Mouse (Mus musculus): ENCODE measurements at regions not wholly inside any gene's neighbourhood (a gene's known extent, or its start where the extent isn't known, plus 50 kb on each side); places are given as distances from the start of the nearest gene placed in this dataset.

DNA sequence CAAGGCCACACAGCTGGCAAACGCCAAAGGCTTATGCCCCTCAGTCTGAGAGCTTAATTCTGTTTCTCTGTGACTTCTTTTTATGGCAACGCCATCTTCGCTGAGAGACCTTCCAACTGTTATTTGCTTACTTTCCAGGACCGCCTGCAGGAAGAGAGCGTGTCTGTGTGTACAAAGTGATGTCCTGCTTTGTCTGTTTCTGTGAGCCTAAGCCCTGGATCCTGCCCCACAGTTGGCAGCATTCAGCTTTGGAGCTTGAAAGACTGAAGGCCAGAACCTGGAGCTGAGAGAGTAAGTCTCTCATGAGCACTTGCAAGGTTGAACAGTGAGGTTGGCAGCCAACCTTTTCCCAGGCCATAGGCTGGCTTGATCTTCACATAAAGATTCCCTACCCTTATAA is 212.8 kb downstream of the Dact1 start:
- WGBS (ENCODE audit: insufficient replicate concordance), result 74% methylated on average over 5 of the region's 5 CpGs
- no peaks in the 10 kb centered on the region for H3K36me3 ChIP-seq (ENCODE audit: control insufficient read depth, insufficient read depth, low read length)
- H3K4me3 ChIP-seq (ENCODE audit: low read depth, low read length), result no peak overlapping the region
- no peak overlapping the region for H3K9ac ChIP-seq (ENCODE audit: low read depth, low read length)
- ATAC-seq (replicated peaks; ENCODE audit: insufficient number of reproducible peaks, low FRiP score, low TSS enrichment), result no peak
- no peaks in the 10 kb centered on the region for H3K9me3 ChIP-seq (replicated peaks; ENCODE audit: control insufficient read depth, low read length)
- no peak overlapping the region for H3K27ac ChIP-seq (ENCODE audit: low read depth, low read length)
- H3K27me3 ChIP-seq (ENCODE audit: control insufficient read depth, insufficient read depth, low read length), result no peaks in the 10 kb centered on the region
- H3K4me2 ChIP-seq, result no peak overlapping the region
- no peaks in the 10 kb centered on the region for H3K4me1 ChIP-seq (ENCODE audit: control insufficient read depth, insufficient read depth, low read length)

- Histone ChIP-seq H3K4me2 (peak overlapping the region; percentile 22; the same call in 1 of the 2 replicates), H3K4me3 (ENCODE audit: low read depth, low read length) (no peak overlapping the region), H3K27me3 (ENCODE audit: control insufficient read depth, insufficient read depth, low read length) (no peaks in the 10 kb centered on the region), H3K9ac (ENCODE audit: low read depth, low read length) (no peak overlapping the region), H3K9me3 (replicated peaks; ENCODE audit: control insufficient read depth, low read length) (no peaks in the 10 kb centered on the region), H3K36me3 (ENCODE audit: control insufficient read depth, insufficient read depth, low read length) (no peaks in the 10 kb centered on the region), H3K27ac (ENCODE audit: low read depth, low read length) (no peak overlapping the region), H3K4me1 (ENCODE audit: control insufficient read depth, insufficient read depth, low read length) (no peaks in the 10 kb centered on the region)
- ATAC-seq (replicated peaks; ENCODE audit: insufficient number of reproducible peaks, low FRiP score, low TSS enrichment), result no peak
- WGBS (ENCODE audit: insufficient replicate concordance), result 11% methylated on average over 6 of the region's 6 CpGs
Measured at GRCm38 (mm10) chr12:71524156-71524555, 214.5 kb downstream of the Dact1 start.

DNA sequence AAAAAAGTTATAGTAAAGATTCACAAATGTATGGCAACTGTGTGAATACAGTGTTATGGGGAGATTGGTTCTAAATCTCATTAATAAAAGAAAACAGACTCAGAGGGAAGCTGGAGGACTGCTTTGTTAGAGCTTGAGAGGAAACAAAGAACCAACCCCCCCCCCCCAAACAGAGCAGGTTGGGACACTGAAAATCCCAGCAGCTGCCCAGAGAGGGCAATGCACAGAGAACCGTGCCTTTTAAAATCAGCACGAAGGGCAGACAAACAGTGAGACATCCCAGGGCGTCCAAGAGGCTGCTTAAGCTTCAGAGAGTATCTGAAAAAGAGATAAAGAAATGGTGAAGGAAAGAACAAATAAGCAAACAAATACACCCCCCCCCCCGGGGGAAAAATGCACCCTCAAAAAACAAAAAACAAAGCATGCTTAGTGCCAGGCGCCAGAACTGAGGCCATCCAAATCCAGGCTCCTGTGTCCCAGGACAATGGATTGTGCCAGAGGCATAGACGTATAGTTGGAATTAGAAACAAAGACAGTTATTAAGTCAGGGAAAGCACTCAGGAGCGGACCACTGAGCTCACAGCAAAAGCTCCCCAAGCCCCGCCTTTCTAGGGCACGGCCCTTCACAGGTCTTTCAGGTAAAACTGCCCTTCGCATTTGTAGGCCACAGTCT is 215.7 kb downstream of the Dact1 start:
- H3K4me3 ChIP-seq (ENCODE audit: low read depth, low read length), result no peak overlapping the region
- H3K27ac ChIP-seq (ENCODE audit: low read depth, low read length), result no peak overlapping the region

GRCm38 (mm10) chr12:71526623-71527022 is 216.9 kb downstream of the Dact1 start:
- H3K36me3 ChIP-seq (ENCODE audit: control insufficient read depth, insufficient read depth, low read length), result no peaks in the 10 kb centered on the region
- no peak overlapping the region for H3K4me2 ChIP-seq
- ATAC-seq (replicated peaks; ENCODE audit: insufficient number of reproducible peaks, low FRiP score, low TSS enrichment), result no peak
- H3K4me1 ChIP-seq (ENCODE audit: control insufficient read depth, insufficient read depth, low read length), result no peaks in the 10 kb centered on the region
- H3K9ac ChIP-seq (ENCODE audit: low read depth, low read length), result no peak overlapping the region
- H3K4me3 ChIP-seq (ENCODE audit: low read depth, low read length), result no peak overlapping the region
- H3K9me3 ChIP-seq (replicated peaks; ENCODE audit: control insufficient read depth, low read length), result no peaks in the 10 kb centered on the region
- H3K27ac ChIP-seq (ENCODE audit: low read depth, low read length), result no peak overlapping the region
- no peaks in the 10 kb centered on the region for H3K27me3 ChIP-seq (ENCODE audit: control insufficient read depth, insufficient read depth, low read length)
- WGBS (ENCODE audit: insufficient replicate concordance), result 90% methylated on average over 7 of the region's 7 CpGs

More for the DNA sequence above, 215.7 kb downstream of the Dact1 start:
- Histone ChIP-seq H3K9ac (ENCODE audit: low read depth, low read length) (no peak overlapping the region), H3K4me1 (ENCODE audit: control insufficient read depth, insufficient read depth, low read length) (no peaks in the 10 kb centered on the region), H3K4me2 (no peak overlapping the region), H3K9me3 (replicated peaks; ENCODE audit: control insufficient read depth, low read length) (no peaks in the 10 kb centered on the region), H3K36me3 (ENCODE audit: control insufficient read depth, insufficient read depth, low read length) (no peaks in the 10 kb centered on the region), H3K27me3 (ENCODE audit: control insufficient read depth, insufficient read depth, low read length) (no peaks in the 10 kb centered on the region)
- no peak for ATAC-seq (replicated peaks; ENCODE audit: insufficient number of reproducible peaks, low FRiP score, low TSS enrichment)
- WGBS (ENCODE audit: insufficient replicate concordance), result 49% methylated on average over 10 of the region's 10 CpGs

DNA sequence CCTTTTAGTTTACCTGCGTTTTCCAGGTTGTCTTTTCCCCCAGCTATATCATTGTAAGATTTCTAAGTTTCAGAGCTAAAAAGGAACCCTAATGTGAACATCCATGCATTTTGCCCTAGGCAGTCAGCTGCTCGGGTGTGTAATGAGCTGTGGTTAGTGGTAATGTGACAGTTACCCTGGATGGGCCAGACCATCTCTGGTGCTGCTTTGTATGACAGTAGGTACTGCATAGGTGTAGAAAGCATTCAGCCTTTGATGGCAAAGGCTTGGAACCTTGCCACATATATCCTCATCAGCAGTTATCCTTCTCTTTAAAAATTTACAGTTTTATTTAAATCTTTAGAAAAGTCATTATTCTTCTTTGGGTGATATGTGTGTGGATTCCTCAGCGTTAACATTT is 222.5 kb downstream of the Dact1 start:
- Histone ChIP-seq H3K4me3 (ENCODE audit: low read depth, low read length) (no peak overlapping the region), H3K36me3 (ENCODE audit: control insufficient read depth, insufficient read depth, low read length) (no peaks in the 10 kb centered on the region), H3K27me3 (ENCODE audit: control insufficient read depth, insufficient read depth, low read length) (no peaks in the 10 kb centered on the region), H3K4me2 (no peak overlapping the region), H3K9ac (ENCODE audit: low read depth, low read length) (no peak overlapping the region), H3K4me1 (ENCODE audit: control insufficient read depth, insufficient read depth, low read length) (no peaks in the 10 kb centered on the region), H3K9me3 (replicated peaks; ENCODE audit: control insufficient read depth, low read length) (no peaks in the 10 kb centered on the region), H3K27ac (ENCODE audit: low read depth, low read length) (no peak overlapping the region)
- 67% methylated on average over 3 of the region's 3 CpGs for WGBS (ENCODE audit: insufficient replicate concordance)
- ATAC-seq (replicated peaks; ENCODE audit: insufficient number of reproducible peaks, low FRiP score, low TSS enrichment), result no peak

DNA sequence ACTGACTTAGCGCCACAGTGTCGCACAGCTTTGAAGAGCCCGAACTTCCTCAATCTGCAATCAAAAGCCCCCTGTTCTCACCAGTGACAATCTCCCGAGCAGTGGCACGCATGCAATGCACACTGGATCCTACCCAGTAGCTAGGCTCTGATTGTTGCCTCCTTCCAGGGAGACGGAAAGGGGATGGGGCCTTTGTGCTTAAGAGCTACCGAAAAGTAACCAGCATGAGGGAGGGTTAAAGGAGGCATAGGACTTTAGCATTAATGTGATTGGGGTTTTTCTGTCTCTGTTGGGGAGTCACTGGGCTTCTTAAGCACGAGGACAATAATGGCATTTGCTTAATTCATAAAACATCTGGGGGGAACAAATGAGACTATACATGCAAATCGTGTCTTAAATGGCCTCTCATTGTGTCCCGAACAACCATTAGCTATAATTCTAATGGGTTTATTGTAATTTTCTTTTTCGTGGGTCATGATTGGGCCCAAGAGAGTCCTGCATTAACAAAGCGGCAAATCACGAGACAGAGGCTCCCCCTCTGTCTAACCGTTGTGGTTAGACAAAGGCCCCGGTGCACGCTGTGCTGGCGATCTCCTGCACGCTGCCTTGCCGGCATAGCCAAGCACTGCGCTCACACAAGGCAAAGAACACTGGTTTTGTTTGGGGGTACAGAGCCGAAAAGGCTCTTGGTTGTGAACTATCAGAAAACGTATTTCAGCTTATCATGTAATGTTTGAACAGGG is 223.2 kb downstream of the Dact1 start:
- 75% methylated on average over 22 of the region's 22 CpGs for WGBS (ENCODE audit: insufficient replicate concordance)
- ATAC-seq (replicated peaks; ENCODE audit: insufficient number of reproducible peaks, low FRiP score, low TSS enrichment), result no peak

DNA sequence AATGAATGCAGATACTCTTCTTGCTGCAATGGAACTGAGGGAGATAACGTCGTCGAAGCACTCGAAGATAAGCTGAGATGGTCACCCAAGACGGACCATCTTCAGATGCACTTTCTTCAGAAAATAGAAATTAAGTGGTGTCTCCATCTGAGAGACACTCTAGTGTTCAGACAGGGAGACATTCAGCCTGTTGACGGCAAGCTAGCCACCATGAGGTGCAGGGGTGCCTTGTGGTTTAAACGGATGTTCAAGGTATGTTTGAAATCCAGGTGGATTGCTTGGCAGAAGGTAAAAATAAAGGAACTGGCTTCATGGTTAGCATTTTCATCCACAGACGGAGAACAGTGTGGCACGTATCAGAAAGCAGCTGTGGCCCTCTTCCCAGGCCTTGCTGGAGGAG is 224.0 kb downstream of the Dact1 start:
- Histone ChIP-seq H3K4me1 (ENCODE audit: control insufficient read depth, insufficient read depth, low read length) (no peaks in the 10 kb centered on the region), H3K27me3 (ENCODE audit: control insufficient read depth, insufficient read depth, low read length) (no peaks in the 10 kb centered on the region), H3K9me3 (replicated peaks; ENCODE audit: control insufficient read depth, low read length) (no peaks in the 10 kb centered on the region), H3K4me2 (no peak overlapping the region), H3K4me3 (ENCODE audit: low read depth, low read length) (no peak overlapping the region), H3K36me3 (ENCODE audit: control insufficient read depth, insufficient read depth, low read length) (no peaks in the 10 kb centered on the region), H3K27ac (ENCODE audit: low read depth, low read length) (no peak overlapping the region), H3K9ac (ENCODE audit: low read depth, low read length) (no peak overlapping the region)
- 77% methylated on average over 9 of the region's 9 CpGs for WGBS (ENCODE audit: insufficient replicate concordance)
- no peak for ATAC-seq (replicated peaks; ENCODE audit: insufficient number of reproducible peaks, low FRiP score, low TSS enrichment)

More for the DNA sequence above, 223.2 kb downstream of the Dact1 start:
- Histone ChIP-seq H3K27me3 (ENCODE audit: control insufficient read depth, insufficient read depth, low read length) (no peaks in the 10 kb centered on the region), H3K4me2 (no peak overlapping the region), H3K4me1 (ENCODE audit: control insufficient read depth, insufficient read depth, low read length) (no peaks in the 10 kb centered on the region), H3K4me3 (ENCODE audit: low read depth, low read length) (no peak overlapping the region), H3K27ac (ENCODE audit: low read depth, low read length) (no peak overlapping the region), H3K9ac (ENCODE audit: low read depth, low read length) (no peak overlapping the region), H3K36me3 (ENCODE audit: control insufficient read depth, insufficient read depth, low read length) (no peaks in the 10 kb centered on the region), H3K9me3 (replicated peaks; ENCODE audit: control insufficient read depth, low read length) (no peaks in the 10 kb centered on the region)

DNA sequence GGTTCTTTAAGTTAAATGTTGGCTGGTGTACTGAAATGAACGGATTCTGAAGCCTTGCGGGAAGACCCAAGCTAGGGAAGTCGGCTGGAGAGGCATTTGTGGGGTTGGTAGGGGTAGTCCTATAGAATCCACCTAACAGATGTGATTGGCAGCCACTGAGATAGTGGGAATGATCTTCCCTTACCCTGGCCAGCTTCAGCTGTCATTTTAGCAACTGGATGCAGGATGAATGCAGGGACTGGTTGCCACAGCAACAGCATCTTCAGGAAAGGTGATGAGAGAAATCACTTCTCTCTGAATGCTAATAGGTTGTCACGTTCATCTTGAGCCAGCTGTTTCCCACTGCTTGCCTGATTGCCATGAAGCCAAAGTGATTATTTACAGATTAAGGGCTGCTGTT is 224.5 kb downstream of the Dact1 start:
- H3K36me3 ChIP-seq (ENCODE audit: control insufficient read depth, insufficient read depth, low read length), result no peaks in the 10 kb centered on the region
- no peak overlapping the region for H3K4me3 ChIP-seq (ENCODE audit: low read depth, low read length)
- no peaks in the 10 kb centered on the region for H3K9me3 ChIP-seq (replicated peaks; ENCODE audit: control insufficient read depth, low read length)
- H3K27ac ChIP-seq (ENCODE audit: low read depth, low read length), result no peak overlapping the region
- ATAC-seq (replicated peaks; ENCODE audit: insufficient number of reproducible peaks, low FRiP score, low TSS enrichment), result no peak
- WGBS (ENCODE audit: insufficient replicate concordance), result 68% methylated on average over 4 of the region's 4 CpGs
- no peaks in the 10 kb centered on the region for H3K27me3 ChIP-seq (ENCODE audit: control insufficient read depth, insufficient read depth, low read length)
- H3K4me1 ChIP-seq (ENCODE audit: control insufficient read depth, insufficient read depth, low read length), result no peaks in the 10 kb centered on the region
- H3K9ac ChIP-seq (ENCODE audit: low read depth, low read length), result no peak overlapping the region
- no peak overlapping the region for H3K4me2 ChIP-seq

DNA sequence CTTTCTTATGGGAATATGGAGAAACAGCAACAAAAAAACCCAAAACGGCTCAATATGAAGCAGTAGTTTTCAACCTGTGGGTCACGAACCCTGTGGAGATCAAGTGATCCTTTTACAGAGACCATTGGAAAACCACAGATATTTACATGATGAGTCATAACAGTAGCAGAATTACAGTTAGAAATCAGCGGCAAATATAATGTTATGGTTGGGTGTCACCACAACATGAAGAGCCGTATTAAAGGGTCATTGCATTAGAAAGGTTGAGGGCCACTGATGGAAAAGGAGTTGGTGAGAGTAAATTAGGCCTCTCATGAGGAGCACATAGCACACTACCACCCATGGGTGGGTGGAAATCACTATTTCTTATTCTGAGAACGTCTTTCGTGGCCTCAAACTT is 225.6 kb downstream of the Dact1 start:
- Histone ChIP-seq H3K27ac (ENCODE audit: low read depth, low read length) (no peak overlapping the region), H3K4me2 (no peak overlapping the region), H3K9me3 (replicated peaks; ENCODE audit: control insufficient read depth, low read length) (no peaks in the 10 kb centered on the region), H3K36me3 (ENCODE audit: control insufficient read depth, insufficient read depth, low read length) (no peaks in the 10 kb centered on the region), H3K27me3 (ENCODE audit: control insufficient read depth, insufficient read depth, low read length) (no peaks in the 10 kb centered on the region), H3K4me3 (ENCODE audit: low read depth, low read length) (no peak overlapping the region), H3K4me1 (ENCODE audit: control insufficient read depth, insufficient read depth, low read length) (no peaks in the 10 kb centered on the region), H3K9ac (ENCODE audit: low read depth, low read length) (no peak overlapping the region)
- no peak for ATAC-seq (replicated peaks; ENCODE audit: insufficient number of reproducible peaks, low FRiP score, low TSS enrichment)
- WGBS (ENCODE audit: insufficient replicate concordance), result 88% methylated on average over 6 of the region's 6 CpGs
